Mouse (Mus musculus) testis, adult 2 months (tissue): Measurements from ENCODE around the gene Timm10b.

Experiments
- CTCF ChIP-seq: fragments of 200-500 bp; IDR thresholded peaks from 2 replicates; pipeline ENCODE4 v1.5.1; 2012; ENCODE audit warnings: low read depth, mild to moderate bottlenecking, inconsistent platforms, low read length, moderate library complexity; ENCODE audit not compliant: control insufficient read depth, insufficient read depth, insufficient replicate concordance
- POLR2A ChIP-seq: fragments of 200-500 bp; IDR thresholded peaks from 2 replicates; pipeline ENCODE4 v1.6.1; 2012; ENCODE audit warnings: low read depth, mild to moderate bottlenecking, inconsistent platforms, low read length, moderate library complexity; ENCODE audit not compliant: control insufficient read depth

GRCm38 (mm10) chr7:105639304-105639703, 552 bp upstream of the Timm10b start:
- TF ChIP-seq POLR2A (no peak), CTCF (no peak)
